Mouse (Mus musculus) embryonic facial prominence, embryonic 12.5 days (tissue): ENCODE results near the gene Spi1. TPM values are rescaled to one million over a fixed set of nuclear protein-coding genes. Genes with fewer than 3 reads are reported as not detected.

Source experiments
- ATAC-seq: fragments of 200-750 bp; cut with Nextera tagmentation; 2 replicates; pipeline ENCODE4 v1.8.0; 2017; ENCODE audit not compliant: insufficient number of reproducible peaks, insufficient read depth, low FRiP score, low TSS enrichment
- H3K27ac ChIP-seq: fragments of 300-500 bp; sonication (generic); 2 replicates; pipeline ENCODE4 v1.5.1; 2016; ENCODE audit warnings: mild to moderate bottlenecking
- H3K27me3 ChIP-seq: fragments of 300-500 bp; sonication (generic); 2 replicates; pipeline ENCODE4 v1.6.1; 2016; ENCODE audit warnings: mild to moderate bottlenecking, moderate library complexity
- H3K36me3 ChIP-seq: fragments of 300-500 bp; sonication (generic); 2 replicates; pipeline ENCODE4 v1.6.1; 2016; ENCODE audit warnings: mild to moderate bottlenecking
- H3K4me1 ChIP-seq: fragments of 300-500 bp; sonication (generic); 2 replicates; pipeline ENCODE4 v1.6.1; 2016
- H3K4me2 ChIP-seq: fragments of 300-500 bp; sonication (generic); replicated peaks from 2 replicates; pipeline ENCODE4 v1.6.1; 2016; ENCODE audit warnings: mild to moderate bottlenecking, moderate library complexity
- H3K4me3 ChIP-seq: fragments of 300-500 bp; sonication (generic); 2 replicates; pipeline ENCODE4 v1.5.1; 2016; ENCODE audit warnings: mild to moderate bottlenecking
- H3K9ac ChIP-seq: fragments of 300-500 bp; sonication (generic); 2 replicates; pipeline ENCODE4 v1.6.1; 2016; ENCODE audit warnings: mild to moderate bottlenecking, moderate library complexity
- H3K9me3 ChIP-seq: fragments of 300-500 bp; sonication (generic); 2 replicates; pipeline ENCODE4 v1.6.1; 2016; ENCODE audit warnings: mild to moderate bottlenecking, moderate library complexity
- WGBS: fragments of 180-500 bp; shearing (Covaris S2); methylation state at CpG from one replicate; pipeline ENCODE4 v1.1.7; 2016; 5-methylcytosine and 5-hydroxymethylcytosine counted together
- polyA plus RNA-seq: library from polyadenylated mRNA; unstranded; fragments of >200 nt; fragmentation: Nextera tagmentation; extraction: Ambion mirVana; gene quantifications from 2 replicates; pipeline ENCODE4 v1.2.1, GENCODE M21; 2016

The Spi1 gene
- polyA plus RNA-seq, 1 experiment from 2014 or later: 4.0 TPM

DNA sequence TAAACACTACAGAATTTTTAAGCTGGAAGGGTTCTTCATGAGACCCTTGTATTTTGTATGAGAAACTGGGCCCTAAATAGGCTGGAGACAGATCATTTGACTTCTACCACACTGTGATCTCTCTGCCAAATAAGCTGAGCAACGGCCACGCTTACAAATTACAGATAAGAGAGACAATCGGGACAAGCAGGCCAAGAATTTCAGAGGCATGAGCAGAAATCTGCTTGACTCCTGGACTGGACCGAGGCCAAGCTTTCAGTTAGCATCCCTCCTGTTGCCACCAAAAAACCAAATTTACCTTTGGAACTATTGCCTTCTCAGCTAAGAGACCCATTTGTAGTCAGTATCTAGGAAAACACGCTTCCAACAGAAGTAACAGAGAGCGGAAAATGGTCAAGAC lies 78.4 kb downstream of the Spi1 start:
- H3K27me3 ChIP-seq: no peaks in the 10 kb centered on the region

DNA sequence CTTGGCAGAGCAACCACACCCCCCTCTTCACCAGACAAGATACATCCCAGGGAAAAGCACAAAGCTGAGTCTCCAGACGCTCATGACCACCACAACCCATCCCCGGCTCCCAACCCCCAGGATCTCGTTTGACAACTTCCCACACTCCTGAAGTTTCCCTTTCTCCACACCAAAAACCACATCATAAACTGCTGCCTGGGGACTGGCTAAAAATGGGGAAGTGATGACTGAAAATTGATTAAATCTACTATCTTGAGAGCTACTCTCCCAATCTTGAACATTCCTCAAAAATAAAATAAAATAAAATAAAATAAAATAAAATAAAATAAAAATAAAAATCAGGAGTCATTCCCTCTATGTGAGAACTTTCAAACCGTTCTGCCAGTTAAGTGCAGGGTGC lies 80.8 kb downstream of the Spi1 start:
- Histone ChIP-seq H3K27me3 (no peaks in the 10 kb centered on the region), H3K9me3 (no peaks in the 10 kb centered on the region), H3K4me1 (no peaks in the 10 kb centered on the region), H3K27ac (no peak overlapping the region), H3K4me3 (no peak overlapping the region), H3K9ac (no peak overlapping the region), H3K36me3 (peaks cover 26% of the 10 kb centered on the region), H3K4me2 (no peak overlapping the region)
- no peak for ATAC-seq
- 83% methylated on average over 4 of the region's 4 CpGs for WGBS

More for the DNA sequence above, 78.4 kb downstream of the Spi1 start:
- Histone ChIP-seq H3K27ac (no peak overlapping the region), H3K4me1 (no peaks in the 10 kb centered on the region), H3K4me3 (no peak overlapping the region), H3K36me3 (peaks cover 32% of the 10 kb centered on the region), H3K9ac (no peak overlapping the region), H3K9me3 (no peaks in the 10 kb centered on the region), H3K4me2 (no peak overlapping the region)
- ATAC-seq: no peak
- WGBS: 85% methylated on average over 6 of the region's 6 CpGs

DNA sequence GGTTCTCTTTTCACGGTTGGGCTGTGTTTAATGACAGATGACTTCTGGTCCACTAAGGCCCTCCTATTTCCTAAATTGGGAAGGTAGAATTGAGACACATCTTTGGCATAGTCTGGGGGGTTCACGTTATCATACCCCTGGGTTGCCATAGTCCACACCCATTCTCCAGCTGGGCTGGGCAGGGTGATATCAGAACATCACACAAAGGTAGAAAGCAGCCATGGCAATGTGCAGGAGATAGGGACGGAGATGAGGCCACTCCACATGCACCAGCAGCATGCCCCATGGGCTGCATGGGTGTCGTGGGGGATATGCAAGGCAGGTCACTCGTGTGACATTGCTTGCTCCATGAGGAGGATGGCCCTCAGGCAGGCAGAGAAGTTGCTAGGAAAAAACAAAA lies 81.3 kb downstream of the Spi1 start:
- H3K4me3 ChIP-seq: no peak overlapping the region
- H3K9ac ChIP-seq: no peak overlapping the region
- H3K36me3 ChIP-seq: peaks cover 22% of the 10 kb centered on the region
- no peak overlapping the region for H3K27ac ChIP-seq
- no peaks in the 10 kb centered on the region for H3K9me3 ChIP-seq
- H3K4me1 ChIP-seq: no peaks in the 10 kb centered on the region
- no peak overlapping the region for H3K4me2 ChIP-seq
- H3K27me3 ChIP-seq: no peaks in the 10 kb centered on the region
- 90% methylated on average over 5 of the region's 5 CpGs for WGBS
- no peak for ATAC-seq

DNA sequence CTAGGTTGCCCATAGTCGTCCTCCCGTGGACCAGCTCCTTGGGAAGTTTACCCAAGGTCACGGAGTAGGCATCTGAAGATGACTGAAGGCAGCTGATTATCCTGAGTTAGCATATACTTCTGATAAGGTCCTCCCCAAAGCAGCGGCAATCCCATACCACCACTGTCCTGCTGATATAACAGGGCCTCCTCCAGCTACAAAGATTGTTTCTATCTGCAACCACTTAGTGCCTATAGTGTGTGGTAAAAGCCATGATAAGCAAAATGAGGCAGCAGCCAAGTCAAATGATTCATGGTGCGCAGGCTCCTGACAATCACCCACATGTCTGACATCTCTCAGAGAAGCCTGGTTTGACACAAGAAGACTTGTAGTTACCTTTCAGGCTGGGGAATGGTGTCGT lies 82.8 kb downstream of the Spi1 start:
- H3K36me3 ChIP-seq: peaks cover 33% of the 10 kb centered on the region
- no peak for ATAC-seq
- WGBS: 92% methylated on average over 6 of the region's 6 CpGs

More for the DNA sequence above, 82.8 kb downstream of the Spi1 start:
- H3K4me1 ChIP-seq: no peaks in the 10 kb centered on the region
- H3K27me3 ChIP-seq: no peaks in the 10 kb centered on the region
- no peak overlapping the region for H3K9ac ChIP-seq
- H3K4me3 ChIP-seq: no peak overlapping the region
- H3K4me2 ChIP-seq: no peak overlapping the region
- no peak overlapping the region for H3K27ac ChIP-seq
- no peaks in the 10 kb centered on the region for H3K9me3 ChIP-seq

Other genes with a start within 250 kb of the Spi1 start
- gene Mtch2, start 235.2 kb upstream of the Spi1 start, polyA plus RNA-seq: 191 and 198 TPM in 2 replicates
- 21.8 and 25.9 TPM in 2 replicates for gene C1qtnf4, start 196.5 kb upstream of the Spi1 start, polyA plus RNA-seq
- gene Kbtbd4, start 177.7 kb upstream of the Spi1 start, polyA plus RNA-seq: 51.1 and 53.7 TPM in 2 replicates
- gene Ndufs3, start 177.6 kb upstream of the Spi1 start, polyA plus RNA-seq: 208 and 212 TPM in 2 replicates
- 113 and 116 TPM in 2 replicates for gene Celf1, start 142.0 kb upstream of the Spi1 start, polyA plus RNA-seq
- gene Rapsn, start 46.8 kb upstream of the Spi1 start, polyA plus RNA-seq: 6.6 and 8.3 TPM in 2 replicates
- 307 and 326 TPM in 2 replicates for gene Psmc3, start 28.4 kb upstream of the Spi1 start, polyA plus RNA-seq
- gene Slc39a13, start 12.0 kb upstream of the Spi1 start, polyA plus RNA-seq: 41.9 and 44.9 TPM in 2 replicates
- gene Mybpc3, start 35.8 kb downstream of the Spi1 start, polyA plus RNA-seq: 0.09 and 0.31 TPM in 2 replicates
- 17.5 and 18.1 TPM in 2 replicates for gene Madd, start 101.4 kb downstream of the Spi1 start, polyA plus RNA-seq
- 1.1 and 1.3 TPM in 2 replicates for gene Nr1h3, start 120.4 kb downstream of the Spi1 start, polyA plus RNA-seq
- 32.0 and 32.6 TPM in 2 replicates for gene Acp2, start 120.5 kb downstream of the Spi1 start, polyA plus RNA-seq
- 17.5 and 18.1 TPM in 2 replicates for gene Ddb2, start 154.6 kb downstream of the Spi1 start, polyA plus RNA-seq
- 39.9 and 40.9 TPM in 2 replicates for gene Pacsin3, start 173.6 kb downstream of the Spi1 start, polyA plus RNA-seq
- gene Arfgap2, start 182.6 kb downstream of the Spi1 start, polyA plus RNA-seq: 93.0 and 95.9 TPM in 2 replicates